Mouse (Mus musculus) erythroblast, embryonic 14.5 days (primary cell): ENCODE results near the gene Nmur1. TPM values are rescaled to one million over a fixed set of nuclear protein-coding genes. Genes with fewer than 3 reads are reported as not detected.

ENCODE experiments used
- H3K27me3 ChIP-seq: 2 replicates; pipeline ENCODE4 v1.6.1; 2012; ENCODE audit warnings: inconsistent platforms; ENCODE audit not compliant: control insufficient read depth
- H3K36me3 ChIP-seq: 2 replicates; pipeline ENCODE4 v1.6.1; 2012; ENCODE audit warnings: mild to moderate bottlenecking, inconsistent platforms; ENCODE audit not compliant: control insufficient read depth
- H3K4me1 ChIP-seq: 2 replicates; pipeline ENCODE4 v1.6.1; 2012; ENCODE audit warnings: inconsistent platforms; ENCODE audit not compliant: control insufficient read depth
- H3K4me3 ChIP-seq: replicated peaks from 2 replicates; pipeline ENCODE3; 2012; ENCODE audit warnings: moderate library complexity, mild to moderate bottlenecking, inconsistent platforms
- H3K9me3 ChIP-seq: 2 replicates; pipeline ENCODE4 v1.6.1; 2012; ENCODE audit warnings: low read length, inconsistent platforms, mixed read lengths; ENCODE audit not compliant: control insufficient read depth
- GATA1 ChIP-seq: IDR thresholded peaks from 2 replicates; pipeline ENCODE4 v1.6.1; 2012; ENCODE audit warnings: low read length, inconsistent platforms, mixed read lengths
- TAL1 ChIP-seq: IDR thresholded peaks from 3 replicates; pipeline ENCODE4 v1.6.1; 2012; ENCODE audit warnings: low read length, inconsistent platforms, mixed read lengths
- polyA plus RNA-seq: library from polyadenylated mRNA; stranded (reverse); fragments of >175 nt; gene quantifications from 2 replicates; pipeline ENCODE4 v1.2.3, GENCODE M21; 2012

Nmur1 gene
- polyA plus RNA-seq, 1 experiment = not detected

GRCm38 (mm10) chr1:86441980-86442831, 16.2 kb upstream of the Nmur1 start:
- H3K27me3 ChIP-seq = peaks cover 4% of the 10 kb centered on the region
- H3K36me3 ChIP-seq = no peaks in the 10 kb centered on the region
- H3K4me1 ChIP-seq = peaks cover 69% of the 10 kb centered on the region
- TF ChIP-seq TAL1 (no peak), GATA1 (no peak)
- H3K9me3 ChIP-seq = no peaks in the 10 kb centered on the region
- peak overlapping the region; percentile 74 for H3K4me3 ChIP-seq

- Histone ChIP-seq H3K36me3 (no peaks in the 10 kb centered on the region), H3K27me3 (peaks cover 4% of the 10 kb centered on the region), H3K4me1 (peaks cover 74% of the 10 kb centered on the region), H3K9me3 (no peaks in the 10 kb centered on the region), H3K4me3 (peak overlapping the region; percentile 74)
- TF ChIP-seq TAL1 (no peak), GATA1 (no peak)
Measured at GRCm38 (mm10) chr1:86441724-86441979, 15.6 kb upstream of the Nmur1 start.

- H3K4me1 ChIP-seq = peaks cover 79% of the 10 kb centered on the region
- TF ChIP-seq GATA1 (no peak), TAL1 (no peak)
- peaks cover 4% of the 10 kb centered on the region for H3K27me3 ChIP-seq
- H3K9me3 ChIP-seq = no peaks in the 10 kb centered on the region
- no peaks in the 10 kb centered on the region for H3K36me3 ChIP-seq
- peak overlapping the region; percentile 74 for H3K4me3 ChIP-seq
Measured at GRCm38 (mm10) chr1:86440887-86441723, 15.1 kb upstream of the Nmur1 start.

GRCm38 (mm10) chr1:86440171-86440886, 14.3 kb upstream of the Nmur1 start:
- peaks cover 4% of the 10 kb centered on the region for H3K27me3 ChIP-seq
- TF ChIP-seq TAL1 (no peak), GATA1 (no peak)
- H3K4me1 ChIP-seq = peaks cover 87% of the 10 kb centered on the region
- H3K36me3 ChIP-seq = no peaks in the 10 kb centered on the region
- peak overlapping the region; percentile 74 for H3K4me3 ChIP-seq
- no peaks in the 10 kb centered on the region for H3K9me3 ChIP-seq

GRCm38 (mm10) chr1:86439487-86440170, 13.6 kb upstream of the Nmur1 start:
- Histone ChIP-seq H3K27me3 (peaks cover 4% of the 10 kb centered on the region), H3K4me3 (no peak overlapping the region), H3K4me1 (peaks cover 94% of the 10 kb centered on the region), H3K36me3 (no peaks in the 10 kb centered on the region), H3K9me3 (no peaks in the 10 kb centered on the region)
- no peak for TF ChIP-seq TAL1
- no peak for TF ChIP-seq GATA1

- peaks cover 4% of the 10 kb centered on the region for H3K27me3 ChIP-seq
- H3K36me3 ChIP-seq = no peaks in the 10 kb centered on the region
- no peaks in the 10 kb centered on the region for H3K9me3 ChIP-seq
- no peak overlapping the region for H3K4me3 ChIP-seq
- TF ChIP-seq GATA1 (no peak), TAL1 (no peak)
- H3K4me1 ChIP-seq = peaks cover 96% of the 10 kb centered on the region
Measured at GRCm38 (mm10) chr1:86438501-86438900, 12.5 kb upstream of the Nmur1 start.

- TF ChIP-seq GATA1 (no peak), TAL1 (no peak)
- H3K27me3 ChIP-seq = peaks cover 3% of the 10 kb centered on the region
- no peak overlapping the region for H3K4me3 ChIP-seq
- no peaks in the 10 kb centered on the region for H3K9me3 ChIP-seq
- peaks cover 96% of the 10 kb centered on the region for H3K4me1 ChIP-seq
- no peaks in the 10 kb centered on the region for H3K36me3 ChIP-seq
Measured at GRCm38 (mm10) chr1:86438014-86438319, 11.9 kb upstream of the Nmur1 start.

- no peak overlapping the region for H3K4me3 ChIP-seq
- no peaks in the 10 kb centered on the region for H3K9me3 ChIP-seq
- no peaks in the 10 kb centered on the region for H3K36me3 ChIP-seq
- H3K27me3 ChIP-seq = no peaks in the 10 kb centered on the region; the same call in 1 of the 2 replicates
- no peak for TF ChIP-seq GATA1
- no peak for TF ChIP-seq TAL1
- H3K4me1 ChIP-seq = peaks cover 96% of the 10 kb centered on the region
Measured at GRCm38 (mm10) chr1:86437219-86438013, 11.4 kb upstream of the Nmur1 start.
